Mouse (Mus musculus) testis, adult 2 months (tissue): ENCODE data around the gene Mcm9.

Source experiments
- CTCF ChIP-seq: fragments of 200-500 bp; IDR thresholded peaks from 2 replicates; pipeline ENCODE4 v1.5.1; 2012; ENCODE audit warnings: low read depth, mild to moderate bottlenecking, inconsistent platforms, low read length, moderate library complexity; ENCODE audit not compliant: control insufficient read depth, insufficient read depth, insufficient replicate concordance
- POLR2A ChIP-seq: fragments of 200-500 bp; IDR thresholded peaks from 2 replicates; pipeline ENCODE4 v1.6.1; 2012; ENCODE audit warnings: low read depth, mild to moderate bottlenecking, inconsistent platforms, low read length, moderate library complexity; ENCODE audit not compliant: control insufficient read depth

GRCm38 (mm10) chr10:53527838-53528773 is 102.1 kb downstream of the Mcm9 start:
- TF ChIP-seq POLR2A (no peak), CTCF (no peak)
